Mouse (Mus musculus) megakaryocyte-erythroid progenitor cell, adult 5-6 weeks (primary cell): Measurements from ENCODE around the gene BC067074. TPM values are rescaled to one million over a fixed set of nuclear protein-coding genes. Genes with fewer than 3 reads are reported as not detected.

Experiments
- ATAC-seq: replicated peaks from 2 replicates; pipeline ENCODE4 v1.8.0; 2016; ENCODE audit warnings: mild to moderate bottlenecking, inconsistent platforms; ENCODE audit not compliant: severe bottlenecking, poor library complexity, low FRiP score, low TSS enrichment
- total RNA-seq, 2 experiments: library from RNA; stranded (forward) in 1 of 2; stranded (reverse) in 1 of 2; fragments of 200-1000, 215-1000 nt in 1 of 2; fragments of >200 nt in 1 of 2; fragmentation: Nextera tagmentation in 1 of 2; gene quantifications; 2 replicates each; pipeline ENCODE4 v1.2.3; 2014 to 2017

The BC067074 gene
- total RNA-seq, 2 experiments from 2014 or later, result not detected

DNA sequence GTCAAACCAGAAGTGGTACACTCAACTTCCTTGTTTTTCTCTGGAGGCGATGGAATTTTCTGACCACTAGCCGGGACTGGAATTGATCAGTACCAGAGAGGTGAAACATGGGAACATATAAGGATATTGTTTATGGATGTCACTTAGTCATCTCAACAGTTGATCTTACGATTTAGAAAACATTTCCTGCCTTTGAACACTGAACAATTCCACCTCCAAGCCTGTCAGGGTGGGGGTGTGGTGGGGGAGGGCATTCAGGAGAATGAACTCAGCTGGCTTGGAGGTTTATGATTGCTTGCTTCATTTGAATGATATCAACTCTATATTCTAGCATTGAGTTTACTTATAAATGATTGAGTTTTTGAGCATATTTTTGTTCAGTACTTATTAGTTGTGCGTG lies 13.6 kb downstream of the BC067074 start:
- ATAC-seq, result no peak

GRCm38 (mm10) chr13:113319588-113319987 lies 26.6 kb downstream of the BC067074 start:
- no peak for ATAC-seq

- ATAC-seq, result peak; percentile 78; the same call in 1 of the 2 replicates
Measured at GRCm38 (mm10) chr13:113321972-113322371, 29.0 kb downstream of the BC067074 start.

GRCm38 (mm10) chr13:113324241-113324640 lies 31.3 kb downstream of the BC067074 start:
- ATAC-seq, result no peak

DNA sequence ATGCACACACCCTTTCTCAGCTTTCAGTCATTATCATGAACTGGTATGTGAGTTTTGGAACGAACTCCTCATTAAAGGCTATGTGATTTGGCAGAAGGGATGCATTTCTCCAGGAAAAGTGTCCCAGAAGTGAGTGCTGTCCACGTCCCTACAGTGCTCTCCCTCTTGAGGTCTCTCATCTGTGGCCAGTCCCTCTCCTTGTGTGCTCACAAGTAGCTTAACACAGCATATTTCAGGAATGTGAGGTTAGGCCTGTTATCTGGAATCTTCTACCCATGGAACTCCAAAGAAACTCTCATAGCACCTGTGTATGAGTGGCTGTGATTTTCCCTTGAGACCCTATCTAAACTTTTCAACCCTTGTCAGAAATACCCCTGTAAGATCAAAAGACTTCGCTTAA lies 32.7 kb downstream of the BC067074 start:
- ATAC-seq, result no peak

DNA sequence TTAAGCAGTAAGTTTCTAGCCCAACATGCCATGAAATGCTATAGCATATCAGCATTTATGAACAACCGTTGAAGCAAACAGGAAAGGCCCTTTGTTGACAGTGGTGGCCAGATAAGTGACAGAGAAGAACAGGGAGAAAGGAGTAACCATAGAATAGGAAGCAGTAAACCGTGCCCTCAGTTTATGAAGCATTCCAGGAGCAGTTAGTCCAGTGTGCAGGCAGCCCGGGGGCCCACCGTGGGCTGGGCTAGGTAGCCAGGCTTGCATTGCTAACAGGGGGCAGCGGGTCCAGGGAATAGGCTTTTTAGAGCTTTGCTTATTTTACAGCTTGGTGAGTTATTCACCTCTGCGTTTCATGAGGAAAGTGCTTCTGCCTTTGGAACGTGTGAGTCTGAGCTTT lies 39.3 kb downstream of the BC067074 start:
- ATAC-seq, result no peak

- no peak for ATAC-seq
Measured at GRCm38 (mm10) chr13:113333374-113333773, 40.4 kb downstream of the BC067074 start.

DNA sequence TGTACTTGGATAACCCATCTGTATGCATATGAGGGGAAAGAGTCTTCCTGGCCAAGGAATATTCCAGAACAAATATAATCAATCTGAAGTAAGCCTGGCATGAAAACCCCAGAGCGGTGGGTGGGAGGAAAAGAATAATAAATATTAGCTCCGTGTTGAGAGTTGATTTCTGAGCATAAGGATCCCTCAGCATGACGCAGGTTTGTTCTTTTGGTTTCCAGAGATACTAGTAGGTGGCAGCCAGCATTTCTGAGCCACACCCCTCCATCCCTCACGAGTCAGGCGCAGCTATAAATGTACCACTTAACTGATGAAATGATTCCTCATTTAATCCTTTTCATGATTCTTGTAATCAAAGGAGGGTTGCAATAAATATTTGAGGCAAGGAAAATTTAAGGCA lies 41.0 kb downstream of the BC067074 start:
- peak; percentile 51; the same call in 1 of the 2 replicates for ATAC-seq

DNA sequence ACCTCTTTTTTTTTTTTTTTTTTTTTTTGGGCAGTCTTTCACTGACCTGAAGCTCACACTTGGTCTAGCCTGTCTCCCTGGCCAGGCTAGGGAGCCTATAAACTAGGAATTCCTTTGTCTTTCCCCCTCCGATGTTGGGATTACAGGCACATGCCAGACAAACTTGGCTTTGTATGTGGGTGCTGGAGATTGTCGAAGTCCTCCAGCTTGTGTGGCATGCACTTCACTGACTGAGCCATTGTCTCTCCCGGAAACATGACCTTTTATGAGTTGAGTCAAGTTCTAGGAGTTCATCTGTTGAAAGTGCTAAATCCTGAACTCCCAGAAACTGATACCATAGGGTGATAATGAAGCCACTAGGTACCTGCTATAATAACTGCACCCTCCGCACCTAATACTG lies 41.8 kb downstream of the BC067074 start:
- no peak for ATAC-seq

- ATAC-seq, result no peak
Measured at GRCm38 (mm10) chr13:113337223-113337858, 44.4 kb downstream of the BC067074 start.

DNA sequence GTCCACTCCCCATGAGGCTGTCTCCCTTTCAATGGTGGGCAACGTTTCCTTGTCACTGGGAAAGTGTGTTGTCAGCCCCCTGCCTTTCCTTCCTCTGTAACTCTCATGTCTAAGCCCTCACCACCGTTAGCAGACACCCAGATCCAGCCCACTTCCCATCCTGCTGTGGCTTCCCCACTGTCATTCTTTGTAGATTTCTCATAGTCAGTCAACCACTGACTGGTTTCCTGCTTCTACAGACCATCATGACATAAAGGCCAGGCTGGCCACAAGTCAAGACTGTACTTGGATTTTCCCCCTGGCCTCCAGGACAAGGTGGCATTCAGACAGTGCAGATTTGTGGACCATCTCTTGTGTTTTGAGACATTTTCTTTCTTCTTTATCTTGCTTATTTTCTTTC lies 47.7 kb downstream of the BC067074 start:
- no peak for ATAC-seq

DNA sequence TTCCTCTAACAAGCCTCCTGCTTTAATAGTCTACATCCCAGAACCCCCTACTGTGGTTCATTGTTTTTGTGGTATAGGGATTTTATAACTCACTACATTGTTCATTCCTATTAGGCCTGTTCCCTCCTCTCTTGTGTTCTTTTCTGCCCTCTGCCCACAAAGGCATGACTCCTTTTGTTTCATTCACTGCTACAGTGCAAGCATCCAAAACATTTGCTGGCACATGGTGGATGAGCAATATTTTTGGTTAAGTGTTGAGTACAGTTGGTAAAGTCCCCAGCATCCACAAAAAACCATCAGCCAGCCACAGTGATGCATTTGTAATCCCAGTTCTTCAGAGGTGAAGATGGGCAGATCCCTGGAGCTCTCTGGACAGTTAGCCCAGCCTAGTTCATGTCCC lies 48.2 kb downstream of the BC067074 start:
- no peak for ATAC-seq

DNA sequence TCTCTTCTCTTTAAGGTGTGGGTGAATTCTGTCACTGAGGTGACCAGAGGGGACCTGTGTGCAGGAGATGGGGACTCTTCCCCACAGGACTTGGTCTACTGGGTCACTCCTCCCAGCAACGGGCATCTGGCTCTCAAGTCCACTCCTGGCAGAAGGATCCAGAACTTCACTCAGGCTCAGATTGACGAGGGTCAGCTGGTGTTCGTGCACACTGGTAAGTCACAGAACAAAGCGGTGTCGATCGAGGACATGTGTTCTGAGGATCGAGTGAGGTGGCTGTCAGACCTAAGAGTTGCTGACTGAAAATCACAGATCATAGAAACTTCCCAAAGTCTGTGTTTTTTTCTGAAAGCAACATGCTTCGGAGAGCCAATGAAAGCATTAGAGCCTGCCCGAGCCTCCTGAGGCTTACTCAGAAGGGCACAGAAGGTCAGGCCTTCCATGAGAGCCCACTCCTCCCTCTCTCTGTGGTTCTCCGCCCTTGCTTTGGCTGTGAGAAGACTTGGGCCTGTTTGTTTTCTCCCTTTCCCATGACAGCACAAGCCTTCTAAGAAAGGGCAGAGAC lies 49.5 kb downstream of the BC067074 start:
- no peak for ATAC-seq

DNA sequence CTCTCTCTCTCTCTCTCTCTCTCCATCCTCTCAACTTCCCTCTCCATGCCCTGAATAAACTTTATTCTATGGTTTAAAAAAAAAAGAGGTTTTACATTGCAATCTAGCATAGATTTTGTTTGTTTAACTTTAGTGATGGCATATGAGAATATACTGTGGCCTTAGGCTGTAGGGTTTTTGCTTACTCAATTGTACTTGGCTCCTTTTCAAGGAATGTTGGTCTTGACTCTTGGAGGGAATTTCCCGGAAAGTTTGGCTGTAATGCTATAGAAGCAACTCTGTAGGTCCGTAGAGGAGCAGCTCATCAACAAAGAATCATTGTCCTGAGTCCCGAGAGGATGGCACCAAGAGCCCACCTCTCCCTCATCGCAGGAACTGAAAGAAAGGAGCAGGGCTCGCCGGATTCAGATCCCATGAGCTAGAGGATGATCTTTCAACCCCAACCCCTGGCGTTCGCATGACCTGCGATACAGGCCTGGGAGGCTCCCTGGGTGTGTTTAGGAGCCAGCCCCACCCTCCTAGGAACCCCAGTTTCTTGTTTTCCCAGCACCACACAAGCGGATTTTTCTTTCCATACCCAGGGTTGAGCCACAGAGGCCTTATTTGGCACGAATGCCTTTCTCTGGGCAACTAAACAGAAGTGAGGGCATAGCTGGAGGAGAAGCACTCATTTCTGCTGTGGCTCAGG lies 57.9 kb downstream of the BC067074 start:
- ATAC-seq, result no peak

- ATAC-seq, result no peak
Measured at GRCm38 (mm10) chr13:113353546-113353945, 60.6 kb downstream of the BC067074 start.

GRCm38 (mm10) chr13:113353955-113354354 lies 61.0 kb downstream of the BC067074 start:
- 0 out of 2 replicates have a peak, but pooled peaks have one; percentile 34 for ATAC-seq

GRCm38 (mm10) chr13:113355022-113355421 lies 62.1 kb downstream of the BC067074 start:
- ATAC-seq, result no peak

GRCm38 (mm10) chr13:113357438-113358144 lies 64.6 kb downstream of the BC067074 start:
- no peak for ATAC-seq

DNA sequence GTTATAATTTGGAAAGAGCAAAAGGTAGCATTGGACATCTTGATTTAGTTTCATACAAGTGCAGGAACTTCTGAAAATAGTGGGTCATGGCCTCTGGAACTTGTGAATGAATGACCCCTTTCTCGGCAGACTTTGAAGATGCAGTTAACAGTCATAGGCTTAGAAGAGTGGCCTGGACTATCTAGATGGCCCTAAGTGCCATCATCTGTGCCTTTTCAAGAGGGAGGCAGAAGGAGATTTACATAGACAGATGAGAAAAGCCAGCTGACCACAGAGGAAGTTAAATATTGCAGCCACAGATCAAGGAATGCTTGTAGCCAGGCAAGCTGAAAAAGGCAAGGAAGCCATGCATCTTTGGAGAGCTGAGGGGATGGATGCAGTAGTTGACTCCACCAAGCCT lies 66.7 kb downstream of the BC067074 start:
- no peak for ATAC-seq

DNA sequence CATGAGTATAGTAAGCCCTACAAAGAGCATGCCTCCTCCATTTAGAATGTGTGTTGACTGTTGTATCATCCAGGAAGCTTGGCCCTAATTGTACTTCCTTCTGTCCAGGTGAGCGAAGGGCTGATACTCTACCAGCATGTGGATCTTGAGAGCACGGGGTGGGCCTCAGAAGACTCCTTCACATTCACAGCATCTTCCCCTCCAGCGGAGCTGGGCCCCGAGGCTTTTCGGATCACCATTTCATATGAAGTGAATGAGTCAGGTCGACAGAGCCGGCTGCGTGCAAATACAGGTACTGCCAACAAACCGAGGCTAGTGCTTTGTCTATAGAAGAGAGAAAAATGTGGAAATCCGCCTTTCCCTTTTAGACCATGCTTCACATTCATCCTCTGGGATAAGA lies 73.0 kb downstream of the BC067074 start:
- no peak for ATAC-seq
